Mouse (Mus musculus): Measurements from ENCODE around the gene Ppp6r2. TPM values are rescaled to one million over a fixed set of nuclear protein-coding genes. Genes with fewer than 3 reads are reported as not detected.

The Ppp6r2 gene
- polyA plus RNA-seq, 1 experiment: 49.8 TPM

DNA sequence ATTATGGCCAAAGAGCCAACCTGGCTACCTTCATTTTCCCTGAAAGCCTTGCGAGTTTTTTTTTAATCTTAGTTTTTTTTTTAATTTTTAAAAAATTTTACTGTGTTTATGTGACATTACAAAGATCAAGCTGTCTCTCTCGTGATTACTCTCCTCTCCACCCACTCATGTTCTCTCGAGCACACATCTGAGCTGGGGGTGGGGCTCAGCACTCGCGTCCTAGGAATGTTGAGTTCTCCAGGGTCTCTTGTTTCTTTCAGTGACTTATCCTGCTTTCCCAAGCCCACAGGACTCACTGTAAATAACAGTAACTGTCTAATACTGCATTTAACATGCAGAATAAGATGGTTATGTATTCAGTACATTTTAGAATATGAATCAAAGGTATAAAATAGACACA, 53.1 kb downstream of the Ppp6r2 start:
- Histone ChIP-seq H3K4me1 (ENCODE audit: control insufficient read depth, insufficient read depth, low read length) (no peaks in the 10 kb centered on the region), H3K27me3 (ENCODE audit: control insufficient read depth, insufficient read depth, low read length) (no peaks in the 10 kb centered on the region), H3K4me3 (ENCODE audit: control insufficient read depth, low read depth, low read length) (no peak overlapping the region), H3K36me3 (ENCODE audit: control insufficient read depth, insufficient read depth, low read length) (no peaks in the 10 kb centered on the region), H3K27ac (ENCODE audit: control insufficient read depth, insufficient read depth, low read depth, low read length) (no peak overlapping the region)
- TF ChIP-seq CTCF (IDR thresholded peaks at IDR 0.05; ENCODE audit: control insufficient read depth, insufficient read depth, insufficient replicate concordance, low read depth, low read length) (no peak), POLR2A (IDR thresholded peaks at IDR 0.05; ENCODE audit: control insufficient read depth, low read depth, low read length) (no peak)

DNA sequence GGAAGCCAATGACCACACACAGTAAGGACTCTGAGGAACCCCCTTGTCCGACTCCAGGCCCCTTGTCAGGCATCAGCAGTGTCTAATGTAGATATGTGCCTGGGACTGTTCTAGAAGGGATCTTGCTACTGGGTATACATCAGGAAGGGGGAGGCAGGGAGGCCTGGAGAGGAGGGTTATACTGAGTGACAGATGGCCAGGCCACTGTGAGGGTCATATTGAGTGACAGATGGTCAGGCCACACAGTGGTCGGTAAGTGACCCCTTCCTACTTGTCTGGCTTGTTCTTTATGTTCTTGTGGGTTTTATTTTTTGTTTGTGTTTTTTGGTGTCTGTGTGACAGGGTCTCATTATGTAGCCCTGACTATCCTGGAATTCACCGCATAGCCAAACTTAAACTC, 64.1 kb downstream of the Ppp6r2 start:
- H3K4me3 ChIP-seq (ENCODE audit: control insufficient read depth, low read depth, low read length): no peak overlapping the region
- no peaks in the 10 kb centered on the region for H3K36me3 ChIP-seq (ENCODE audit: control insufficient read depth, insufficient read depth, low read length)
- TF ChIP-seq POLR2A (IDR thresholded peaks at IDR 0.05; ENCODE audit: control insufficient read depth, low read depth, low read length) (no peak), CTCF (IDR thresholded peaks at IDR 0.05; ENCODE audit: control insufficient read depth, insufficient read depth, insufficient replicate concordance, low read depth, low read length) (no peak)
- H3K27me3 ChIP-seq (ENCODE audit: control insufficient read depth, insufficient read depth, low read length): no peaks in the 10 kb centered on the region
- H3K4me1 ChIP-seq (ENCODE audit: control insufficient read depth, insufficient read depth, low read length): no peaks in the 10 kb centered on the region
- no peak overlapping the region for H3K27ac ChIP-seq (ENCODE audit: control insufficient read depth, insufficient read depth, low read depth, low read length)

GRCm38 (mm10) chr15:89277366-89277765, 66.0 kb downstream of the Ppp6r2 start:
- H3K27ac ChIP-seq (ENCODE audit: control insufficient read depth, insufficient read depth, low read depth, low read length): no peak overlapping the region
- H3K36me3 ChIP-seq (ENCODE audit: control insufficient read depth, insufficient read depth, low read length): no peaks in the 10 kb centered on the region
- no peaks in the 10 kb centered on the region for H3K27me3 ChIP-seq (ENCODE audit: control insufficient read depth, insufficient read depth, low read length)
- TF ChIP-seq POLR2A (IDR thresholded peaks at IDR 0.05; ENCODE audit: control insufficient read depth, low read depth, low read length): no peak
- no peak for TF ChIP-seq CTCF (IDR thresholded peaks at IDR 0.05; ENCODE audit: control insufficient read depth, insufficient read depth, insufficient replicate concordance, low read depth, low read length)
- H3K4me3 ChIP-seq (ENCODE audit: control insufficient read depth, low read depth, low read length): no peak overlapping the region
- no peaks in the 10 kb centered on the region for H3K4me1 ChIP-seq (ENCODE audit: control insufficient read depth, insufficient read depth, low read length)

DNA sequence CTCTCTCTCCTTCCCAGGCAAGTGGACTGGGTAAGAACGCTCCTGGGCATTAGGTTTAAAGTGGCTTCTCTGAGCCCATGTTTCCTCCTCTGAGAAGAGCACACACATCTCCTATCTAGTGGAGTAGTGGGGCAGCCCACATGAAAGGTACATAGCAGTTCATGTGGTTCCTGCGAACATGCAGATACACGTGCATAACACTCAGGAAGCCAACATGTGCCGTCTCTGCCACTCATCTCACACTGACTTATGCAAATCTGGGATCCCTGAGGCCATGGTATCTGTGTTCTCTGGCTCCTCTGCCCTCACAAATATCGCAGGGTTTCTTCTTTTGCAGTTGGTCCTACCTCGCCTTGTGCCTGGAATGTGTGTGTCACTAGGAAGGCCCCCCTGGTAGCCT, 71.2 kb downstream of the Ppp6r2 start:
- Histone ChIP-seq H3K36me3 (ENCODE audit: control insufficient read depth, insufficient read depth, low read length) (no peaks in the 10 kb centered on the region; the same call in 1 of the 2 replicates), H3K27ac (ENCODE audit: control insufficient read depth, insufficient read depth, low read depth, low read length) (no peak overlapping the region), H3K4me3 (ENCODE audit: control insufficient read depth, low read depth, low read length) (no peak overlapping the region), H3K27me3 (ENCODE audit: control insufficient read depth, insufficient read depth, low read length) (no peaks in the 10 kb centered on the region), H3K4me1 (ENCODE audit: control insufficient read depth, insufficient read depth, low read length) (no peaks in the 10 kb centered on the region)
- no peak for TF ChIP-seq POLR2A (IDR thresholded peaks at IDR 0.05; ENCODE audit: control insufficient read depth, low read depth, low read length)

DNA sequence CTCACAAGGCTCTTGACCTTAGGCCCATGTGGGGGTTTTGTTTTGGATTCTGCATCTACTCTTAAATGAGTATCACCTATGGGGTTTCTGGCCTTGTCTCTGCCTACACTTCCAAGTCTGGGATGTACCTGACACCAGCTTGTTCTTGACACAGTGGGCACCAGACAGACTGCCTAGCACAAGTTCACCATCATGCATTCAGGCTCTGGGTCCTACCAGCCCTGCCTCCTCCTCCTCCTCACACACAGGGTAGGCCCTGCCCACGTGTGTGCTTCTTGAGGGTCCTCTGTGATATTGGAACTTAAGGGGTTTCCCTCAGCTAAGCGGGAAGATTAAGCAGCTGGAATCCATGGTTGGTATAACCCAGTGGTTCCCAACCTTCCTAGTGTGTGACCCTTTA, 72.7 kb downstream of the Ppp6r2 start:
- H3K4me3 ChIP-seq (ENCODE audit: control insufficient read depth, low read depth, low read length): no peak overlapping the region
- H3K27ac ChIP-seq (ENCODE audit: control insufficient read depth, insufficient read depth, low read depth, low read length): no peak overlapping the region
- H3K4me1 ChIP-seq (ENCODE audit: control insufficient read depth, insufficient read depth, low read length): no peaks in the 10 kb centered on the region
- peaks cover 3% of the 10 kb centered on the region; the same call in 1 of the 2 replicates for H3K36me3 ChIP-seq (ENCODE audit: control insufficient read depth, insufficient read depth, low read length)
- H3K27me3 ChIP-seq (ENCODE audit: control insufficient read depth, insufficient read depth, low read length): no peaks in the 10 kb centered on the region
- no peak for TF ChIP-seq POLR2A (IDR thresholded peaks at IDR 0.05; ENCODE audit: control insufficient read depth, low read depth, low read length)
- no peak for TF ChIP-seq CTCF (IDR thresholded peaks at IDR 0.05; ENCODE audit: control insufficient read depth, insufficient read depth, insufficient replicate concordance, low read depth, low read length)

DNA sequence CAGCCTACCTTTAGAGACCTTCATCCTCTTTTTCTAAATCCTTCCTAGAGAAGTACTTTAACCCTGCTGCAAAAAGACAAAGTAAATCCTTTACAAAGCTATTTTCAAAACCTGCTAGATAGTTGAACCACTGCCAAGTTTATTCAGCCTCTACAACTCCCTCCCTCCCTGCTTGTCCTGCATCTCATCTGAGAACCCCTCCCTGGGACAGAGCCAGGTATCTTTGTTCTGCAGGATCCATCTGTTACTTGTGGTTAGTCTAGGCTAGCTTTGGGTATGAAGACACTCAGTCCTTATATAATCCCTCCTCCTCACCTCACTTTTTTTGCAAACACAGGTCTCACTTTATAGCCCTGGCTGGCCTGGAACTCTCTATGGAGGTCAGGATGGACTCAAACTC, 73.7 kb downstream of the Ppp6r2 start:
- no peak overlapping the region for H3K27ac ChIP-seq (ENCODE audit: control insufficient read depth, insufficient read depth, low read depth, low read length)
- H3K4me3 ChIP-seq (ENCODE audit: control insufficient read depth, low read depth, low read length): no peak overlapping the region
- no peaks in the 10 kb centered on the region for H3K27me3 ChIP-seq (ENCODE audit: control insufficient read depth, insufficient read depth, low read length)
- H3K36me3 ChIP-seq (ENCODE audit: control insufficient read depth, insufficient read depth, low read length): peaks cover 7% of the 10 kb centered on the region; the same call in 1 of the 2 replicates
- no peaks in the 10 kb centered on the region for H3K4me1 ChIP-seq (ENCODE audit: control insufficient read depth, insufficient read depth, low read length)
- TF ChIP-seq POLR2A (IDR thresholded peaks at IDR 0.05; ENCODE audit: control insufficient read depth, low read depth, low read length) (no peak), CTCF (IDR thresholded peaks at IDR 0.05; ENCODE audit: control insufficient read depth, insufficient read depth, insufficient replicate concordance, low read depth, low read length) (no peak)

GRCm38 (mm10) chr15:89285478-89285877, 74.1 kb downstream of the Ppp6r2 start:
- H3K4me3 ChIP-seq (ENCODE audit: control insufficient read depth, low read depth, low read length): no peak overlapping the region
- TF ChIP-seq POLR2A (IDR thresholded peaks at IDR 0.05; ENCODE audit: control insufficient read depth, low read depth, low read length): no peak
- no peak for TF ChIP-seq CTCF (IDR thresholded peaks at IDR 0.05; ENCODE audit: control insufficient read depth, insufficient read depth, insufficient replicate concordance, low read depth, low read length)
- H3K27me3 ChIP-seq (ENCODE audit: control insufficient read depth, insufficient read depth, low read length): no peaks in the 10 kb centered on the region
- H3K36me3 ChIP-seq (ENCODE audit: control insufficient read depth, insufficient read depth, low read length): peaks cover 7% of the 10 kb centered on the region; the same call in 1 of the 2 replicates
- no peaks in the 10 kb centered on the region for H3K4me1 ChIP-seq (ENCODE audit: control insufficient read depth, insufficient read depth, low read length)
- H3K27ac ChIP-seq (ENCODE audit: control insufficient read depth, insufficient read depth, low read depth, low read length): no peak overlapping the region

DNA sequence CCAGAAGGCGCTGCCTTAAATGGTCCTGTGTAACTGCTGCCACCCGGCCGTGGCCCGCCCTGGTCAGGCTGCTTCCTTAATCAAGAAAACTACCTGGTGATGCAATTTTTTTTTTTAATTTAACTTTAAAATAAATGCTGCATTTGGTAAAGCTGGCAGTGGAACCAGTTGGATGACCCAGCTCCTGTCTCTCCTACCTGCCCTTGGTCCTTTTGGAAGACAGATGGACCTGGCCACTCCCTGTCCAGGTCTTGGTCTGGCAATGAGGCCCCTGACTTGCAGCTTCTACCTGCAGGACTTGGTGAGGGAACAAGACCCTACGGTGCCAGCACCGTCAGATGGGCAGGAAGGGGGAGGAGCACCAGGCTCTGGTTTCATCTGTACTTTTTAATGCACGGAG, 74.8 kb downstream of the Ppp6r2 start:
- no peak overlapping the region for H3K27ac ChIP-seq (ENCODE audit: control insufficient read depth, insufficient read depth, low read depth, low read length)
- H3K4me1 ChIP-seq (ENCODE audit: control insufficient read depth, insufficient read depth, low read length): no peaks in the 10 kb centered on the region
- no peak overlapping the region for H3K4me3 ChIP-seq (ENCODE audit: control insufficient read depth, low read depth, low read length)
- H3K27me3 ChIP-seq (ENCODE audit: control insufficient read depth, insufficient read depth, low read length): no peaks in the 10 kb centered on the region
- TF ChIP-seq CTCF (IDR thresholded peaks at IDR 0.05; ENCODE audit: control insufficient read depth, insufficient read depth, insufficient replicate concordance, low read depth, low read length): no peak
- H3K36me3 ChIP-seq (ENCODE audit: control insufficient read depth, insufficient read depth, low read length): peaks cover 7% of the 10 kb centered on the region; the same call in 1 of the 2 replicates

Measured in testis, adult 2 months (tissue).